ENCODE assay signal across 14 mouse cellular contexts in the genomic region with DNA sequence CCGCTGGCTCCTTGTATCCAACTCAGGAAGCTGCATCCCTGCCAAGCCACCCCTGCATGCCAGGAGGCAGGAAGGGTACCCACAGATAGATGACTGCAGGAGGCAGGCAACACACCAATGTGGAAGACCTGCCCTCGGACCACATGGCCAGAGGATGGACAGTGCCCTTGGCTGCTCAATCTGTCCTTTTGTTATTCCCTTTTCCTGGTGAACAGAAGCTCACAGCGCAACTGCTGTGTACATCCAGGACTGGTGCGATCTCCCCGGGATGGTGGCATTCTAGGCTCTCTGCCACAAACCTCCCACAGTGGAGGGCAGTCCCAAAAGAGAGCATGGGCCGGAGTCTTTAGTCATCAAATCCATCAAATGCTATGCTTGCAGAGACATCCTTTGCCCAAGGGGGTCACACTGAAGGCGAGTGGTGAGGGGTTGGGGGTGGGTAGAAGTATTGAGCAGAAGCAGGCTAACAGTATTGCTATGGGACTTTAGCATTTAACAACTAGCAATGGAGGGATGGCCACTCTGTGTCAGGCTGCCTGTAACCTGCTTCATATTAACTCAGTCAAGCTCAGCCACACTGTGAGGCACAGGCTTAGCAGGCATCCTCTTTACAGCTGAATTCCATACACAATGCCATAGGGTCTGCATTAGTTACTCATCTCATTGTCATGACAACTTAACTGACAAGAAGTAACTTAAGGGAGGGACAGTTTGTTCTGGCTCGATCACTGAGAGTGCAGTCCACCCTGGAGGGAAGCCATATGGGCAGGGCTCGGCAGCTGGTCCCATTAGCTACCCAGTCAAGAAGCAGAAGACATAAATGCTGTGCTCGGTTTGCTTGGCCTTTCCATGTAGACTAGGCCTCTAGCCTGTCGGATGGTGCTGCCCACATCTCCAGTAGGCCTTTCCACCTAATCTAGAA.
DNase-seq lines count a peak whose midpoint lies in the region; ATAC-seq and TF ChIP-seq lines count a peak whose summit lies in the region.
"Had no signal": no experiment of that assay in that cellular context is flagged by ENCODE, and none has a peak within 500 bp of the region (broad histone marks: within the 10 kb centered on the region; RNA-seq: fewer than 3 reads in every experiment).

No protein-coding gene starts in this region.

- peak overlapping the region; percentile 30 for H3K27ac ChIP-seq in left cerebral cortex, adult 2 months
- no peak overlapping the region for H3K27ac ChIP-seq in kidney, adult 2 months (ENCODE audit: insufficient read depth, low read depth, low read length)
- H3K27ac ChIP-seq: intestine, embryonic 15.5 days; limb, embryonic 15.5 days; neural tube, embryonic 13.5 days had no signal

- no peak for TF ChIP-seq CTCF in left cerebral cortex, adult 2 months (IDR thresholded peaks at IDR 0.05)
- TF ChIP-seq CTCF in kidney, adult 2 months (conservative IDR thresholded peaks at IDR 0.05; ENCODE audit: insufficient read depth, insufficient read length, low read depth, low read length): no peak

- H3K4me1 ChIP-seq in kidney, adult 2 months (ENCODE audit: control insufficient read depth, insufficient read depth, low read length): no peaks in the 10 kb centered on the region

- ATAC-seq in cerebellum, adult (ENCODE audit: insufficient number of reproducible peaks, low FRiP score, low TSS enrichment): peak; percentile 65
- ATAC-seq in inflammation-experienced regulatory T-cells, adult 6 months: no peak
- ATAC-seq: intestine, embryonic 15.5 days had no signal

- DNase-seq in cerebellum, adult 11 months: no peak
- no peak for DNase-seq in left cerebral cortex, adult 2 months (ENCODE audit: extremely low spot score in 1 of 2, low spot score in 2 of 2)
- DNase-seq in left cerebral cortex, postnatal 14 days (ENCODE audit: low spot score in 2 of 2): no peak
- peak; percentile 6 for DNase-seq in MN1 (ENCODE audit: low spot score)
- DNase-seq in cerebellum, postnatal 36 days: peak; percentile 22 to 24
- no peak for DNase-seq in kidney, adult 2 months
- DNase-seq: right cerebral cortex, postnatal 25 days had no signal

- no peak overlapping the region for H3K4me3 ChIP-seq in left cerebral cortex, adult 2 months
- H3K4me3 ChIP-seq in kidney, adult 2 months (ENCODE audit: insufficient read depth, low read depth, low read length): no peak overlapping the region
- H3K4me3 ChIP-seq: erythroblast, embryonic 14.5 days; intestine, embryonic 15.5 days; limb, embryonic 15.5 days; neural tube, embryonic 13.5 days had no signal

- H3K27me3 ChIP-seq in kidney, adult 2 months (replicated peaks; ENCODE audit: control insufficient read depth, insufficient read depth, low read length): no peaks in the 10 kb centered on the region
- H3K27me3 ChIP-seq: intestine, embryonic 15.5 days; limb, embryonic 15.5 days; neural tube, embryonic 13.5 days had no signal

- no peak for TF ChIP-seq POLR2A in kidney, adult 2 months (IDR thresholded peaks at IDR 0.05; ENCODE audit: low read depth, low read length)

- no peaks in the 10 kb centered on the region for H3K36me3 ChIP-seq in kidney, adult 2 months (ENCODE audit: control insufficient read depth, insufficient read depth, low read length)
- H3K36me3 ChIP-seq: G1E; intestine, embryonic 15.5 days; limb, embryonic 15.5 days; neural tube, embryonic 13.5 days had no signal

- 85% methylated on average over 11 of the region's 11 CpGs for WGBS in kidney, adult 2 months

- intact Hi-C loops in left cerebral cortex, adult 2 months (cut with DNase I): no loop called here
- intact Hi-C loops in left cerebral cortex, postnatal 14 days (cut with DNase I): no loop called here

Comparison
In these comparisons a context has a peak if more than half of its experiments do, and no peak if none do; other contexts are left out.
1. DNase-seq: peak in MN1 (single experiment) and cerebellum, postnatal 36 days (2 of 2); none in cerebellum, adult 11 months (single experiment), left cerebral cortex, adult 2 months (0 of 2), left cerebral cortex, postnatal 14 days (0 of 2) and kidney, adult 2 months (single experiment).